Mouse (Mus musculus) liver, embryonic 11.5 days (tissue): ENCODE measurements at regions not wholly inside any gene's neighbourhood (a gene's known extent, or its start where the extent isn't known, plus 50 kb on each side); places are given as distances from the start of the nearest gene placed in this dataset.

Experiments used
- ATAC-seq: fragments of 200-750 bp; cut with Nextera tagmentation; replicated peaks from 2 replicates; pipeline ENCODE4 v1.8.0; 2017; ENCODE audit warnings: moderate number of reproducible peaks, mild to moderate bottlenecking, moderate TSS enrichment, moderate library complexity; ENCODE audit not compliant: low FRiP score
- DNase-seq: peaks from one replicate; pipeline ENCODE4 v3.0.0-alpha.2; 2017; ENCODE audit warnings: low spot score
- H3K27ac ChIP-seq: fragments of 300-500 bp; sonication (generic); 2 replicates; pipeline ENCODE4 v1.5.1; 2014; ENCODE audit warnings: mild to moderate bottlenecking, low read depth, low read length, control low read depth
- H3K27me3 ChIP-seq: fragments of 300-500 bp; sonication (generic); replicated peaks from 2 replicates; pipeline ENCODE4 v1.6.1; 2014; ENCODE audit warnings: low read length, mixed read lengths; ENCODE audit not compliant: control insufficient read depth, insufficient read depth
- H3K36me3 ChIP-seq: fragments of 300-500 bp; sonication (generic); 2 replicates; pipeline ENCODE4 v1.6.1; 2014; ENCODE audit warnings: mild to moderate bottlenecking, low read length, moderate library complexity, mixed read lengths; ENCODE audit not compliant: control insufficient read depth, insufficient read depth
- H3K4me1 ChIP-seq: fragments of 300-500 bp; sonication (generic); replicated peaks from 2 replicates; pipeline ENCODE4 v1.6.1; 2014; ENCODE audit warnings: low read length, mixed read lengths; ENCODE audit not compliant: control insufficient read depth, insufficient read depth
- H3K4me2 ChIP-seq: fragments of 300-500 bp; sonication (generic); 2 replicates; pipeline ENCODE4 v1.6.1; 2014; ENCODE audit warnings: mild to moderate bottlenecking, control low read depth, moderate library complexity
- H3K4me3 ChIP-seq: fragments of 300-500 bp; sonication (generic); 2 replicates; pipeline ENCODE4 v1.5.1; 2014; ENCODE audit warnings: low read depth, low read length, control low read depth
- H3K9ac ChIP-seq: fragments of 300-500 bp; sonication (generic); 2 replicates; pipeline ENCODE4 v1.6.1; 2014; ENCODE audit warnings: low read depth, low read length, control low read depth
- H3K9me3 ChIP-seq: fragments of 300-500 bp; sonication (generic); 2 replicates; pipeline ENCODE4 v1.6.1; 2016; ENCODE audit warnings: low read length, inconsistent platforms, mixed read lengths; ENCODE audit not compliant: control insufficient read depth
- WGBS: fragments of 180-500 bp; shearing (Covaris S2); extraction: QIAGEN DNeasy Blood & Tissue Kit; methylation state at CpG from one replicate; pipeline ENCODE4 v1.1.7; 2014; 5-methylcytosine and 5-hydroxymethylcytosine counted together

DNA sequence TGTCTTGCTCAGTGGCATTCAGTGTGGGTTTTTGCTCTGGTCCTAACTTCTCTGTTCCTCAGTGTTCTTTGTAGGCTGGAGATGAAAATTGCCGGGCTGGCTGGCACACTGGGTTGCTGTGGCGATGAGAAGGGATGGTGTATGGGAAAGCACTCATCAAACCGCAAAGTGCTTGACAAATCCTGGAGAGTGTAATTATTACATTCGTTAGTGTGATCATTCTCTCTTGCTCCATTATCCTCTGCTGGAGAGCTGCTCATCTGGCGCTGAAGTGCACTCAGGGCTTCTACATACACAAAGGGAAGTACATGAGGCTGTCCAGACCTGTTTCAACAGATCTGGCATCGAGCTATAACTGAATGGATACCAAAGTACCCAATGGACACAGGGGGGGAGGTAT, 605.9 kb upstream of the Cdh11 start:
- H3K9ac ChIP-seq = no peak overlapping the region
- ATAC-seq = no peak
- no peaks in the 10 kb centered on the region for H3K27me3 ChIP-seq
- H3K9me3 ChIP-seq = no peaks in the 10 kb centered on the region
- no peak overlapping the region for H3K27ac ChIP-seq
- 81% methylated on average over 6 of the region's 6 CpGs for WGBS
- H3K4me3 ChIP-seq = no peak overlapping the region
- H3K4me1 ChIP-seq = no peaks in the 10 kb centered on the region
- H3K4me2 ChIP-seq = no peak overlapping the region
- DNase-seq = no peak
- H3K36me3 ChIP-seq = no peaks in the 10 kb centered on the region

DNA sequence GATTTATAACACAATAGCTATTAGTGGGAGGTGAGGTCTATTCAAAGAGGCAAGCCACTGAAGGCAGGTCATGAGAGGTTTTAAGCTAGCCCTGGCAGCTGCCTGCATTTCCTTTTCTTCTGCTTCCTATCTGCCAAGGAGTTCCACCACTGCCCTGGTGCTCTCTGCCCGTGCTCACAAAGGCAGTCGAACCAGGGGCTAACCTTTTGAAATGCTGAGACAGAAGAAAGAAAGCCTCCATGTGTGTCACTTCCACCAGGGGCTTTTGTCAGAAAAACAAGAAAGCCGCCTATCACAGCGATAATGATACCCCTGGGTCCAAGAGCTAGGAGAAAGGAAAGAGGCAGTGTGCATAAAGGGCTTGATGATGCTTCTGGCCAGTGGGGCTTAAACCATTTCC, 609.9 kb upstream of the Cdh11 start:
- H3K4me1 ChIP-seq = no peaks in the 10 kb centered on the region
- WGBS = 56% methylated on average over 4 of the region's 4 CpGs
- no peak overlapping the region for H3K4me2 ChIP-seq
- H3K27me3 ChIP-seq = no peaks in the 10 kb centered on the region
- H3K27ac ChIP-seq = no peak overlapping the region
- no peaks in the 10 kb centered on the region for H3K9me3 ChIP-seq
- H3K4me3 ChIP-seq = no peak overlapping the region
- no peak overlapping the region for H3K9ac ChIP-seq
- no peaks in the 10 kb centered on the region for H3K36me3 ChIP-seq
- ATAC-seq (no peak), DNase-seq (no peak)

GRCm38 (mm10) chr8:103398179-103398578, 612.7 kb upstream of the Cdh11 start:
- H3K9ac ChIP-seq = no peak overlapping the region
- no peak for ATAC-seq
- no peaks in the 10 kb centered on the region for H3K9me3 ChIP-seq
- no peak overlapping the region for H3K27ac ChIP-seq
- H3K4me3 ChIP-seq = no peak overlapping the region
- no peak overlapping the region for H3K4me2 ChIP-seq
- no peaks in the 10 kb centered on the region for H3K36me3 ChIP-seq
- H3K27me3 ChIP-seq = no peaks in the 10 kb centered on the region
- H3K4me1 ChIP-seq = no peaks in the 10 kb centered on the region
- WGBS = 55% methylated on average over 3 of the region's 3 CpGs
- DNase-seq = no peak

- Histone ChIP-seq H3K4me1 (no peaks in the 10 kb centered on the region), H3K27ac (no peak overlapping the region), H3K36me3 (no peaks in the 10 kb centered on the region), H3K9me3 (no peaks in the 10 kb centered on the region), H3K9ac (no peak overlapping the region), H3K4me2 (no peak overlapping the region), H3K4me3 (no peak overlapping the region), H3K27me3 (no peaks in the 10 kb centered on the region)
- no peak for DNase-seq
- WGBS = 71% methylated on average over 3 of the region's 3 CpGs
- ATAC-seq = no peak
These were observed 614.0 kb upstream of the Cdh11 start for GRCm38 (mm10) chr8:103399466-103399865.

GRCm38 (mm10) chr8:103400143-103400542, 614.7 kb upstream of the Cdh11 start:
- Histone ChIP-seq H3K9me3 (no peaks in the 10 kb centered on the region), H3K27ac (no peak overlapping the region), H3K27me3 (no peaks in the 10 kb centered on the region), H3K4me1 (no peaks in the 10 kb centered on the region), H3K9ac (no peak overlapping the region), H3K4me3 (no peak overlapping the region), H3K4me2 (no peak overlapping the region), H3K36me3 (no peaks in the 10 kb centered on the region)
- WGBS = 68% methylated on average over 1 of the region's 1 CpGs
- DNase-seq (no peak), ATAC-seq (no peak)

- no peak overlapping the region for H3K27ac ChIP-seq
- no peaks in the 10 kb centered on the region for H3K36me3 ChIP-seq
- H3K9me3 ChIP-seq = no peaks in the 10 kb centered on the region
- ATAC-seq = no peak
- no peaks in the 10 kb centered on the region for H3K4me1 ChIP-seq
- no peak overlapping the region for H3K4me2 ChIP-seq
- no peak overlapping the region for H3K4me3 ChIP-seq
- H3K27me3 ChIP-seq = no peaks in the 10 kb centered on the region
- DNase-seq = no peak
- no peak overlapping the region for H3K9ac ChIP-seq
- WGBS = 81% methylated on average over 3 of the region's 3 CpGs
These were observed 617.3 kb upstream of the Cdh11 start for GRCm38 (mm10) chr8:103402731-103403130.

- Histone ChIP-seq H3K4me3 (no peak overlapping the region), H3K9me3 (no peaks in the 10 kb centered on the region), H3K27me3 (no peaks in the 10 kb centered on the region), H3K27ac (no peak overlapping the region), H3K4me1 (0 out of 2 replicates have a peak, but pooled peaks cover 2% of the 10 kb centered on the region), H3K9ac (no peak overlapping the region), H3K4me2 (no peak overlapping the region), H3K36me3 (no peaks in the 10 kb centered on the region)
- DNase-seq (no peak), ATAC-seq (no peak)
- 88% methylated on average over 4 of the region's 4 CpGs for WGBS
These were observed 618.4 kb upstream of the Cdh11 start for GRCm38 (mm10) chr8:103403826-103404225.

DNA sequence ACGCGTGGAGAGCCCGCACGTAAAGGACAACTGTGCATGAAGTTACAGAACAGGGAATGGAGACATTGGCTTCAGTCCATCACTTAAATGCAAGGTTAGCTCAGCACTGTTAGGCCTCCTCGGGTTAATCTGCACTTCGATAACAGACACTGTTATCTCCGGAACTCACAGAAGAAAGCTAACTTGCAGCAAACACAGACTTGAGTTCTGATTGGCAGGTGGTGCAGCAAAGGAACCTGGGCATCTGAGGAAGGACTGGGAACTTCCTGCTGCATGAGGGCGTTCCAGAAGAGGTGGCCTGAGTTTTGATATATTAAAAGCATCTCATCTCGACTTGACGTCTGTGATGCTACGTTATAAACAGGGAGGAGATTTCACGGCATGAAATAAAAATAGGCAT, 620.3 kb upstream of the Cdh11 start:
- ATAC-seq (no peak), DNase-seq (no peak)
- 67% methylated on average over 12 of the region's 12 CpGs for WGBS
- Histone ChIP-seq H3K27me3 (no peaks in the 10 kb centered on the region), H3K36me3 (no peaks in the 10 kb centered on the region), H3K9ac (no peak overlapping the region), H3K4me3 (no peak overlapping the region), H3K4me1 (peaks cover 2% of the 10 kb centered on the region; the same call in 1 of the 2 replicates), H3K4me2 (no peak overlapping the region), H3K9me3 (no peaks in the 10 kb centered on the region), H3K27ac (no peak overlapping the region)

- ATAC-seq (no peak), DNase-seq (no peak)
- Histone ChIP-seq H3K27me3 (no peaks in the 10 kb centered on the region), H3K27ac (no peak overlapping the region), H3K36me3 (no peaks in the 10 kb centered on the region), H3K4me2 (no peak overlapping the region), H3K4me1 (peaks cover 2% of the 10 kb centered on the region; the same call in 1 of the 2 replicates), H3K9me3 (no peaks in the 10 kb centered on the region), H3K9ac (no peak overlapping the region), H3K4me3 (no peak overlapping the region)
- WGBS = 74% methylated on average over 2 of the region's 2 CpGs
These were observed 621.5 kb upstream of the Cdh11 start for GRCm38 (mm10) chr8:103406921-103407320.
